Mouse (Mus musculus): ENCODE results near the gene Bhlhe41. TPM values are rescaled to one million over a fixed set of nuclear protein-coding genes. Genes with fewer than 3 reads are reported as not detected.
A peak's percentile ranks its signal among the peaks of the same experiment; 100 is the strongest.

Bhlhe41 gene
- polyA plus RNA-seq, 1 experiment from 2014 or later, result 6.8 TPM

DNA sequence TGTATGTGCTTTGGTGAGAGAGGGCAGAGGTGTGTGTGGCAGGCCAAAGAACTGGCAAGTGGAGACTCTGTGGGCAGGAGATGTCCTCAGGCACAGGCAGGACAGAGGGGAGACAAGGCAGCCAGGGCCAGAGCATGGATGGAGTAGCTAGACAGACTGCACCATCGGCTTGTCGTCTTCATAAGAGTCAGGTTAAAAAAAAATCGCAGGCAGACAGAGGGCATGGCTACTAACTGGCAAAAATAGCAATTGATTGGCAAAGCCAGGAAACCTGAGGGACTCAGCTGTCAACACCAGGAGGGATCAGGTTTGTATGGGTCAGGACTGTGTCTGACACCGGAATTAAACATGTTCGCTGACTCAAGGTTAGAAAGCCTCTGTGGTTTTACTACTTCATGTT is 10.6 kb downstream of the Bhlhe41 start:
- Histone ChIP-seq H3K4me1 (replicated peaks) (peaks cover 19% of the 10 kb centered on the region), H3K36me3 (no peaks in the 10 kb centered on the region), H3K9ac (no peak overlapping the region; the same call in 1 of the 2 replicates), H3K9me3 (no peaks in the 10 kb centered on the region), H3K27me3 (peaks cover 7% of the 10 kb centered on the region; the same call in 1 of the 2 replicates), H3K4me3 (no peak overlapping the region), H3K27ac (replicated peaks) (no peak overlapping the region), H3K4me2 (no peak overlapping the region)
- ATAC-seq (ENCODE audit: low FRiP score, low read depth), result no peak
- WGBS, result 52% methylated on average over 5 of the region's 5 CpGs

GRCm38 (mm10) chr6:145853356-145854079 is 11.8 kb downstream of the Bhlhe41 start:
- no peak overlapping the region for H3K4me2 ChIP-seq
- no peak for ATAC-seq (ENCODE audit: low FRiP score, low read depth)
- no peak overlapping the region for H3K27ac ChIP-seq (replicated peaks)
- peaks cover 19% of the 10 kb centered on the region for H3K4me1 ChIP-seq (replicated peaks)
- no peak overlapping the region for H3K9ac ChIP-seq
- no peaks in the 10 kb centered on the region for H3K36me3 ChIP-seq
- 93% methylated on average over 10 of the region's 10 CpGs for WGBS
- H3K9me3 ChIP-seq, result no peaks in the 10 kb centered on the region
- no peak overlapping the region for H3K4me3 ChIP-seq
- peaks cover 7% of the 10 kb centered on the region; the same call in 1 of the 2 replicates for H3K27me3 ChIP-seq

- peaks cover 4% of the 10 kb centered on the region; the same call in 1 of the 2 replicates for H3K27me3 ChIP-seq
- 89% methylated on average over 7 of the region's 7 CpGs for WGBS
- no peaks in the 10 kb centered on the region for H3K9me3 ChIP-seq
- H3K9ac ChIP-seq, result no peak overlapping the region
- no peaks in the 10 kb centered on the region for H3K36me3 ChIP-seq
- no peak overlapping the region for H3K4me3 ChIP-seq
- H3K27ac ChIP-seq (replicated peaks), result no peak overlapping the region
- H3K4me2 ChIP-seq, result no peak overlapping the region
- peaks cover 19% of the 10 kb centered on the region for H3K4me1 ChIP-seq (replicated peaks)
- ATAC-seq (ENCODE audit: low FRiP score, low read depth), result no peak
Observed at GRCm38 (mm10) chr6:145852708-145853107, 12.7 kb downstream of the Bhlhe41 start.

DNA sequence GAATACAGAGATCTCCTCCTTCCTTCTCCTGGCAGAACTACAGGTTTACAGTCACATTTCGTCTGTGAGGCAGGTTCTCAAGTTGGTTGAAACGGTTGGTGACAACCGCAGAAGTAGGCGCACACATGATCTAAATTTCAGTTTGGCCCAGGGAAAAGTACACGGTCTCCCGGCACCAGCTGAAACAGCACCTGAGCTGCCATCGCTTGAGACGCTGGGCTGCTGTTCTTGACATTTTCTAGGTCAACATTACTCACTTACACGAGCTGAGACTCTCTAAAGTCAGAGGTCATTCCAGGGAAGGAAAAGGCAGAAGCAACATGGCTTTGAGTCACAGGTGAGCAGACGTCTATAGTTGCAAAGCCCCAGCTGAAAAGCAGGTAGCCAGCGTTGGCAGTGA is 13.4 kb downstream of the Bhlhe41 start:
- Histone ChIP-seq H3K9me3 (no peaks in the 10 kb centered on the region), H3K27ac (replicated peaks) (no peak overlapping the region), H3K36me3 (no peaks in the 10 kb centered on the region), H3K4me2 (no peak overlapping the region), H3K4me3 (no peak overlapping the region), H3K9ac (no peak overlapping the region), H3K4me1 (replicated peaks) (peaks cover 19% of the 10 kb centered on the region), H3K27me3 (no peaks in the 10 kb centered on the region)
- 85% methylated on average over 11 of the region's 11 CpGs for WGBS
- ATAC-seq (ENCODE audit: low FRiP score, low read depth), result no peak

GRCm38 (mm10) chr6:145850789-145851188 is 14.6 kb downstream of the Bhlhe41 start:
- no peaks in the 10 kb centered on the region for H3K27me3 ChIP-seq
- no peaks in the 10 kb centered on the region for H3K36me3 ChIP-seq
- H3K4me1 ChIP-seq (replicated peaks), result peaks cover 12% of the 10 kb centered on the region
- no peak overlapping the region for H3K9ac ChIP-seq
- H3K27ac ChIP-seq (replicated peaks), result no peak overlapping the region
- ATAC-seq (ENCODE audit: low FRiP score, low read depth), result no peak
- WGBS, result 62% methylated on average over 2 of the region's 2 CpGs
- H3K9me3 ChIP-seq, result no peaks in the 10 kb centered on the region
- H3K4me2 ChIP-seq, result no peak overlapping the region
- H3K4me3 ChIP-seq, result no peak overlapping the region

- Histone ChIP-seq H3K27me3 (no peaks in the 10 kb centered on the region), H3K36me3 (no peaks in the 10 kb centered on the region), H3K4me1 (replicated peaks) (no peaks in the 10 kb centered on the region), H3K4me3 (no peak overlapping the region), H3K27ac (replicated peaks) (no peak overlapping the region), H3K4me2 (no peak overlapping the region), H3K9me3 (no peaks in the 10 kb centered on the region), H3K9ac (no peak overlapping the region)
- ATAC-seq (ENCODE audit: low FRiP score, low read depth), result no peak
- 91% methylated on average over 8 of the region's 8 CpGs for WGBS
Observed at GRCm38 (mm10) chr6:145847661-145848060, 17.7 kb downstream of the Bhlhe41 start.

DNA sequence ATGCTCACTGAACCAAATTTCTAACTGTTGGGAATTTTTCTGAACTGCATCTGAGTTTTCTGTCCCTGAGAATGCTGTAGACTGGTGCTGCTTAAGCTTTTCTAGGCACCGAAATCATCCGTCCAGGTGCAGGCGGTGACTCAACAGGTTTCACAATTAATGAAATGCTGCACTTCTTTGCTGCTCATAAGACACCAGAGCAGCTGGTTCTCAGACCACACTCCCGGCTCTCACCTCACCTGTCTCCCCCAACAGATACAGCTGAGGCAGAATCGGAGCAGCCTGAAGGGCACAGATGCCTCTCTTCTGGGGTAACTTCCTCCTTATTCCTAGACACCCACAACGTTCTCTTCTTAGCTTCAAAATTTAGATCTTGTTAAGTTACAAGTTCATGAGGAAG is 18.4 kb downstream of the Bhlhe41 start:
- H3K4me2 ChIP-seq, result no peak overlapping the region
- no peaks in the 10 kb centered on the region for H3K27me3 ChIP-seq
- H3K27ac ChIP-seq (replicated peaks), result no peak overlapping the region
- H3K9me3 ChIP-seq, result no peaks in the 10 kb centered on the region
- no peaks in the 10 kb centered on the region for H3K4me1 ChIP-seq (replicated peaks)
- H3K9ac ChIP-seq, result no peak overlapping the region
- WGBS, result 91% methylated on average over 6 of the region's 6 CpGs
- H3K36me3 ChIP-seq, result no peaks in the 10 kb centered on the region
- no peak overlapping the region for H3K4me3 ChIP-seq
- no peak for ATAC-seq (ENCODE audit: low FRiP score, low read depth)

DNA sequence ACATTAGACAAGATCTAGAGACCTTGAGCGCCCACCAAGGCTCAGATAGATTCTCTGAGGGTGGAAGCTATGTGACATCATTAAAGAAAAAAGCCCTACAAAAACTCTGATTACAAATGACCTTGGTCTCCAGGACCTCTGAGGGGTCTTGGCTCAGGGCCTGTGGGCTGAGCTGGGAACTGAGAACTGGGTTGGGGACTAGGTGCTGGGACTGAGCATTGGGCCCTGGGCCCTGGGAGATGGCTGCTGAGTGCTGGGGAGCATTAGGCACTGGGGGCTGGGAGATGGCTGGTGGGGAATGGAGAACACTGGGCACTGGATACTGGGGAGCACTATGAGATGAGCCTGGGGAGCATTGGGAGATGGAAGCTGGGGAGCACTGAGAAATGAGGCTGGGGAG is 19.3 kb downstream of the Bhlhe41 start:
- no peak for ATAC-seq (ENCODE audit: low FRiP score, low read depth)

GRCm38 (mm10) chr6:145845611-145846010 is 19.7 kb downstream of the Bhlhe41 start:
- Histone ChIP-seq H3K4me1 (replicated peaks) (no peaks in the 10 kb centered on the region), H3K4me2 (no peak overlapping the region), H3K4me3 (no peak overlapping the region), H3K27ac (replicated peaks) (no peak overlapping the region), H3K9me3 (no peaks in the 10 kb centered on the region), H3K27me3 (no peaks in the 10 kb centered on the region), H3K9ac (no peak overlapping the region), H3K36me3 (no peaks in the 10 kb centered on the region)
- 75% methylated on average over 5 of the region's 5 CpGs for WGBS
- no peak for ATAC-seq (ENCODE audit: low FRiP score, low read depth)

More for the DNA sequence above, 19.3 kb downstream of the Bhlhe41 start:
- H3K9ac ChIP-seq, result no peak overlapping the region
- no peak overlapping the region for H3K4me2 ChIP-seq
- no peaks in the 10 kb centered on the region for H3K4me1 ChIP-seq (replicated peaks)
- H3K27me3 ChIP-seq, result no peaks in the 10 kb centered on the region
- H3K36me3 ChIP-seq, result no peaks in the 10 kb centered on the region
- H3K9me3 ChIP-seq, result no peaks in the 10 kb centered on the region
- H3K27ac ChIP-seq (replicated peaks), result no peak overlapping the region
- WGBS, result 90% methylated on average over 1 of the region's 1 CpGs
- no peak overlapping the region for H3K4me3 ChIP-seq

GRCm38 (mm10) chr6:145835359-145835758 is 30.0 kb downstream of the Bhlhe41 start:
- no peak for ATAC-seq (ENCODE audit: low FRiP score, low read depth)
- H3K4me3 ChIP-seq, result no peak overlapping the region
- WGBS, result 56% methylated on average over 6 of the region's 6 CpGs
- H3K27me3 ChIP-seq, result no peaks in the 10 kb centered on the region
- H3K27ac ChIP-seq (replicated peaks), result no peak overlapping the region
- no peaks in the 10 kb centered on the region for H3K36me3 ChIP-seq
- H3K4me2 ChIP-seq, result no peak overlapping the region
- H3K4me1 ChIP-seq (replicated peaks), result peaks cover under 1% of the 10 kb centered on the region; the same call in 1 of the 2 replicates
- H3K9me3 ChIP-seq, result no peaks in the 10 kb centered on the region
- no peak overlapping the region for H3K9ac ChIP-seq

DNA sequence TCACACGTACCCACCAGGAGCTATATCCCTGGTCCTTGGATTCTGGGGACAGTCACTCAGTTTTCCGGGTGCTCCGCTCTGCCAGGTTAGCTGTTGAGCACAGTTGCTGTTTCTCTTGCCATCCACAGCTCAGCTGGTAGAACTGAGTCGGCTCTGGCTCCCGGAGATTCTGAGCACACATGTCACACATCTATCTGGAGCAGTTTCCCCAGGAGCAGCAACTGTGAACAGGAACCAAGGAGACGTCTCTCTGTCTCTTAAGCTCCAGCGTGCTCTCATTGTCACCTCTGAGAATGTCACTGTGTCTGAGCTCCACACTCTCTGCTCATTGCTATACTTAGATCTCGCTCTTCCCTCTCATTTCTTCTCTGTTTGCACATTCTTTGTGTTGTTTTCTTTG is 32.4 kb downstream of the Bhlhe41 start:
- H3K27me3 ChIP-seq, result no peaks in the 10 kb centered on the region
- ATAC-seq (ENCODE audit: low FRiP score, low read depth), result no peak
- no peaks in the 10 kb centered on the region for H3K9me3 ChIP-seq
- H3K36me3 ChIP-seq, result no peaks in the 10 kb centered on the region
- H3K4me3 ChIP-seq, result no peak overlapping the region
- peaks cover 2% of the 10 kb centered on the region; the same call in 1 of the 2 replicates for H3K4me1 ChIP-seq (replicated peaks)
- no peak overlapping the region for H3K9ac ChIP-seq
- no peak overlapping the region for H3K27ac ChIP-seq (replicated peaks)
- 73% methylated on average over 8 of the region's 8 CpGs for WGBS
- H3K4me2 ChIP-seq, result no peak overlapping the region

GRCm38 (mm10) chr6:145830617-145831016 is 34.7 kb downstream of the Bhlhe41 start:
- WGBS, result 54% methylated on average over 9 of the region's 9 CpGs

More at GRCm38 (mm10) chr6:145830617-145831016, 34.7 kb downstream of the Bhlhe41 start:
- Histone ChIP-seq H3K4me1 (replicated peaks) (peaks cover 2% of the 10 kb centered on the region; the same call in 1 of the 2 replicates), H3K9ac (no peak overlapping the region), H3K4me3 (no peak overlapping the region), H3K9me3 (no peaks in the 10 kb centered on the region), H3K27me3 (no peaks in the 10 kb centered on the region), H3K27ac (replicated peaks) (no peak overlapping the region), H3K4me2 (0 out of 2 replicates have a peak overlapping the region, but pooled peaks have one; percentile 7), H3K36me3 (no peaks in the 10 kb centered on the region)
- ATAC-seq (ENCODE audit: low FRiP score, low read depth), result peak; percentile 46

Data from hindbrain, embryonic 15.5 days (tissue).